Mouse (Mus musculus) heart, embryonic 14.5 days (tissue): ENCODE data around the gene Ak4. TPM values are rescaled to one million over a fixed set of nuclear protein-coding genes. Genes with fewer than 3 reads are reported as not detected.

Source experiments
- ATAC-seq: fragments of 200-750 bp; cut with Nextera tagmentation; 2 replicates; pipeline ENCODE4 v1.8.0; 2017; ENCODE audit warnings: low read depth, moderate TSS enrichment; ENCODE audit not compliant: insufficient number of reproducible peaks, insufficient read depth, low FRiP score
- H3K27ac ChIP-seq, 2 experiments: fragments of 200-500 bp in 1 of 2; fragments of 300-500 bp in 1 of 2; sonication (generic) in 1 of 2; replicated peaks in 1 of 2; 2 replicates each; pipeline ENCODE4 v1.5.1; 2012 to 2014; ENCODE audit warnings: low read depth in 2 of 2, low read length in 2 of 2, control low read depth in 1 of 2, mild to moderate bottlenecking in 1 of 2, mixed read lengths in 1 of 2; ENCODE audit not compliant: control insufficient read depth in 1 of 2, insufficient read depth in 1 of 2
- H3K27me3 ChIP-seq: fragments of 300-500 bp; sonication (generic); 2 replicates; pipeline ENCODE4 v1.6.1; 2014; ENCODE audit warnings: mild to moderate bottlenecking, low read length, control low read depth; ENCODE audit not compliant: control insufficient read depth, insufficient read depth
- H3K36me3 ChIP-seq: fragments of 300-500 bp; sonication (generic); 2 replicates; pipeline ENCODE4 v1.6.1; 2014; ENCODE audit warnings: mild to moderate bottlenecking, control low read depth, low read length, mixed read lengths; ENCODE audit not compliant: control insufficient read depth, insufficient read depth
- H3K4me1 ChIP-seq, 2 experiments: fragments of 200-500 bp in 1 of 2; fragments of 300-500 bp in 1 of 2; sonication (generic) in 1 of 2; 2 replicates each; pipeline ENCODE4 v1.6.1; 2012 to 2014; ENCODE audit warnings: low read length in 2 of 2, control low read depth in 1 of 2, mixed read lengths in 1 of 2; ENCODE audit not compliant: control insufficient read depth in 2 of 2, insufficient read depth in 2 of 2
- H3K4me2 ChIP-seq: fragments of 300-500 bp; sonication (generic); 2 replicates; pipeline ENCODE4 v1.6.1; 2014; ENCODE audit warnings: mild to moderate bottlenecking, low read length
- H3K4me3 ChIP-seq, 2 experiments: fragments of 200-500 bp in 1 of 2; fragments of 300-500 bp in 1 of 2; sonication (generic) in 1 of 2; 2 replicates each; pipeline ENCODE4 v1.5.1; 2012 to 2014; ENCODE audit warnings: low read length in 2 of 2, mild to moderate bottlenecking in 2 of 2, control low read depth in 1 of 2, low read depth in 1 of 2, moderate library complexity in 1 of 2; ENCODE audit not compliant: control insufficient read depth in 1 of 2, insufficient read depth in 1 of 2
- H3K9ac ChIP-seq: fragments of 300-500 bp; sonication (generic); 2 replicates; pipeline ENCODE4 v1.6.1; 2014; ENCODE audit warnings: mild to moderate bottlenecking, low read length
- H3K9me3 ChIP-seq: fragments of 300-500 bp; sonication (generic); 2 replicates; pipeline ENCODE4 v1.6.1; 2016; ENCODE audit warnings: low read length, control low read depth; ENCODE audit not compliant: control insufficient read depth
- WGBS: fragments of 180-500 bp; shearing (Covaris S2); extraction: QIAGEN DNeasy Blood & Tissue Kit; methylation state at CpG from one replicate; pipeline ENCODE4 v1.1.7; 2014; 5-methylcytosine and 5-hydroxymethylcytosine counted together
- polyA plus RNA-seq: library from polyadenylated mRNA; unstranded; fragments of >200 nt; fragmentation: Nextera tagmentation; extraction: Ambion mirVana; gene quantifications from 2 replicates; pipeline ENCODE4 v1.2.1, GENCODE M21; 2014

The Ak4 gene
- polyA plus RNA-seq, 1 experiment from 2014 or later = 8.3 TPM

- Histone ChIP-seq H3K36me3 (0 out of 2 replicates have a peak, but pooled peaks cover 2% of the 10 kb centered on the region), H3K27me3 (no peaks in the 10 kb centered on the region), H3K4me1 (peaks cover 2 to 8% of the 10 kb centered on the region in 2 experiments; a peak in 3 of 4 replicates), H3K27ac (no peak overlapping the region), H3K9ac (no peak overlapping the region), H3K4me2 (no peak overlapping the region), H3K9me3 (no peaks in the 10 kb centered on the region), H3K4me3 (no peak overlapping the region)
- no peak for ATAC-seq
- 79% methylated on average over 3 of the region's 3 CpGs for WGBS
These were observed 5.4 kb downstream of the Ak4 start for GRCm38 (mm10) chr4:101424495-101424894.

- Histone ChIP-seq H3K36me3 (0 out of 2 replicates have a peak, but pooled peaks cover 2% of the 10 kb centered on the region), H3K27me3 (no peaks in the 10 kb centered on the region), H3K4me3 (no peak overlapping the region), H3K4me1 (peaks cover 2 to 12% of the 10 kb centered on the region in 2 experiments; a peak in 3 of 4 replicates), H3K9ac (no peak overlapping the region), H3K4me2 (no peak overlapping the region), H3K27ac (no peak overlapping the region), H3K9me3 (no peaks in the 10 kb centered on the region)
- 61% methylated on average over 5 of the region's 5 CpGs for WGBS
- no peak for ATAC-seq
These were observed 6.0 kb downstream of the Ak4 start for GRCm38 (mm10) chr4:101425119-101425518.

- Histone ChIP-seq H3K9ac (no peak overlapping the region), H3K27me3 (no peaks in the 10 kb centered on the region), H3K4me1 (peaks cover 2 to 12% of the 10 kb centered on the region in 2 experiments; a peak in 3 of 4 replicates), H3K36me3 (0 out of 2 replicates have a peak, but pooled peaks cover 2% of the 10 kb centered on the region), H3K27ac (no peak overlapping the region), H3K4me2 (no peak overlapping the region), H3K4me3 (no peak overlapping the region), H3K9me3 (no peaks in the 10 kb centered on the region)
- WGBS = 78% methylated on average over 3 of the region's 3 CpGs
- ATAC-seq = no peak
These were observed 6.6 kb downstream of the Ak4 start for GRCm38 (mm10) chr4:101425666-101426065.

- 0 out of 2 replicates have a peak, but pooled peaks cover 2% of the 10 kb centered on the region for H3K36me3 ChIP-seq
- no peak overlapping the region for H3K4me2 ChIP-seq
- H3K27ac ChIP-seq = no peak overlapping the region
- H3K27me3 ChIP-seq = no peaks in the 10 kb centered on the region
- H3K9ac ChIP-seq = no peak overlapping the region
- no peak for ATAC-seq
- H3K4me3 ChIP-seq = no peak overlapping the region
- no peaks in the 10 kb centered on the region for H3K9me3 ChIP-seq
- 87% methylated on average over 6 of the region's 6 CpGs for WGBS
- H3K4me1 ChIP-seq = peaks cover 7 to 12% of the 10 kb centered on the region in 2 experiments
These were observed 7.5 kb downstream of the Ak4 start for GRCm38 (mm10) chr4:101426566-101426965.

GRCm38 (mm10) chr4:101427886-101428680, 9.0 kb downstream of the Ak4 start:
- H3K4me3 ChIP-seq = no peak overlapping the region
- H3K9me3 ChIP-seq = no peaks in the 10 kb centered on the region
- no peak for ATAC-seq
- no peak overlapping the region for H3K4me2 ChIP-seq
- H3K36me3 ChIP-seq = 0 out of 2 replicates have a peak, but pooled peaks cover 2% of the 10 kb centered on the region
- no peak overlapping the region for H3K27ac ChIP-seq
- H3K27me3 ChIP-seq = no peaks in the 10 kb centered on the region
- 85% methylated on average over 11 of the region's 11 CpGs for WGBS
- peaks cover 11 to 21% of the 10 kb centered on the region in 2 experiments for H3K4me1 ChIP-seq
- no peak overlapping the region for H3K9ac ChIP-seq

GRCm38 (mm10) chr4:101429073-101429472, 10.0 kb downstream of the Ak4 start:
- peaks cover 3% of the 10 kb centered on the region; the same call in 1 of the 2 replicates for H3K36me3 ChIP-seq
- H3K27ac ChIP-seq = no peak overlapping the region
- H3K4me1 ChIP-seq = peaks cover 13 to 22% of the 10 kb centered on the region in 2 experiments
- H3K9ac ChIP-seq = no peak overlapping the region
- 80% methylated on average over 2 of the region's 2 CpGs for WGBS
- no peak for ATAC-seq
- no peaks in the 10 kb centered on the region for H3K9me3 ChIP-seq
- H3K27me3 ChIP-seq = no peaks in the 10 kb centered on the region
- H3K4me3 ChIP-seq = no peak overlapping the region
- no peak overlapping the region for H3K4me2 ChIP-seq

- Histone ChIP-seq H3K36me3 (peaks cover 6% of the 10 kb centered on the region; the same call in 1 of the 2 replicates), H3K4me1 (peaks cover 12 to 22% of the 10 kb centered on the region in 2 experiments), H3K27me3 (no peaks in the 10 kb centered on the region), H3K9ac (no peak overlapping the region), H3K4me2 (no peak overlapping the region), H3K9me3 (no peaks in the 10 kb centered on the region), H3K27ac (no peak overlapping the region), H3K4me3 (no peak overlapping the region)
- ATAC-seq = no peak
- WGBS = 95% methylated on average over 6 of the region's 6 CpGs
These were observed 10.9 kb downstream of the Ak4 start for GRCm38 (mm10) chr4:101430000-101430399.
